12 mouse cellular contexts compared by ENCODE assay signal in genomic region chr2:29856451-29857260, GRCm38 (mm10). TPM values are rescaled to one million over a fixed set of nuclear protein-coding genes. Genes with fewer than 3 reads are reported as not detected.
DNase-seq lines count a peak whose midpoint lies in the region; ATAC-seq lines count a peak whose summit lies in the region.
"Had no signal": no experiment of that assay in that cellular context is flagged by ENCODE, and none has a peak within 500 bp of the region (broad histone marks: within the 10 kb centered on the region; RNA-seq: fewer than 3 reads in every experiment).

No protein-coding gene starts in this region.

- H3K4me3 ChIP-seq in forebrain, embryonic 10.5 days, result peak overlapping the region; percentile 23; the same call in 1 of the 2 replicates
- H3K4me3 ChIP-seq in forebrain, embryonic 15.5 days, result no peak overlapping the region
- no peak overlapping the region for H3K4me3 ChIP-seq in limb, embryonic 15.5 days
- H3K4me3 ChIP-seq: erythroblast, embryonic 14.5 days; limb, embryonic 12.5 days had no signal

- peaks cover 46% of the 10 kb centered on the region for H3K4me1 ChIP-seq in forebrain, embryonic 10.5 days
- H3K4me1 ChIP-seq in forebrain, embryonic 15.5 days, result 0 out of 2 replicates have a peak, but pooled peaks cover 6% of the 10 kb centered on the region
- H3K4me1 ChIP-seq in limb, embryonic 15.5 days, result peaks cover 19% of the 10 kb centered on the region; the same call in 1 of the 2 replicates
- H3K4me1 ChIP-seq: limb, embryonic 12.5 days had no signal

- H3K27ac ChIP-seq in forebrain, embryonic 10.5 days, result peak overlapping the region; percentile 79
- H3K27ac ChIP-seq in forebrain, embryonic 15.5 days (replicated peaks), result no peak overlapping the region
- 0 out of 2 replicates have a peak overlapping the region, but pooled peaks have one; percentile 19 for H3K27ac ChIP-seq in limb, embryonic 15.5 days
- H3K27ac ChIP-seq: limb, embryonic 12.5 days had no signal

- 6% methylated on average over 19 of the region's 19 CpGs for WGBS in forebrain, embryonic 10.5 days
- 6% methylated on average over 19 of the region's 19 CpGs for WGBS in forebrain, embryonic 15.5 days
- WGBS in limb, embryonic 15.5 days, result 12% methylated on average over 19 of the region's 19 CpGs

- DNase-seq in forebrain, embryonic 10.5 days (ENCODE audit: extremely low spot score, low spot score), result peak; percentile 49
- DNase-seq in right cerebral cortex, adult 18-20 months, result peak; percentile 56
- no peak for DNase-seq in right cerebral cortex, postnatal 36 days (ENCODE audit: low spot score in 2 of 2)
- DNase-seq in telencephalon, adult 2 months (ENCODE audit: low read depth, low spot score), result peak; percentile 69
- no peak for DNase-seq in heart, adult 11 months
- DNase-seq in urinary bladder, postnatal 14 days (ENCODE audit: low spot score), result no peak
- DNase-seq: kidney, adult 18-20 months; lung, postnatal 36 days had no signal

- peaks cover 85% of the 10 kb centered on the region for H3K27me3 ChIP-seq in forebrain, embryonic 10.5 days (ENCODE audit: poor library complexity, severe bottlenecking)
- H3K27me3 ChIP-seq in forebrain, embryonic 15.5 days, result no peaks in the 10 kb centered on the region
- peaks cover 5% of the 10 kb centered on the region for H3K27me3 ChIP-seq in limb, embryonic 15.5 days

- no peaks in the 10 kb centered on the region for H3K36me3 ChIP-seq in forebrain, embryonic 10.5 days (replicated peaks)
- H3K36me3 ChIP-seq in forebrain, embryonic 15.5 days, result no peaks in the 10 kb centered on the region
- no peaks in the 10 kb centered on the region for H3K36me3 ChIP-seq in limb, embryonic 15.5 days
- H3K36me3 ChIP-seq: limb, embryonic 12.5 days had no signal

- ATAC-seq in forebrain, embryonic 15.5 days (replicated peaks), result no peak
- ATAC-seq in limb, embryonic 15.5 days (ENCODE audit: insufficient number of reproducible peaks, low FRiP score, low TSS enrichment, low read depth), result no peak

- H3K9me3 ChIP-seq in forebrain, embryonic 10.5 days, result no peaks in the 10 kb centered on the region
- H3K9me3 ChIP-seq in forebrain, embryonic 15.5 days, result no peaks in the 10 kb centered on the region
- no peaks in the 10 kb centered on the region for H3K9me3 ChIP-seq in limb, embryonic 15.5 days
- H3K9me3 ChIP-seq: limb, embryonic 12.5 days had no signal

- H3K9ac ChIP-seq in forebrain, embryonic 15.5 days (replicated peaks), result no peak overlapping the region
- no peak overlapping the region for H3K9ac ChIP-seq in limb, embryonic 15.5 days
- H3K9ac ChIP-seq: limb, embryonic 12.5 days had no signal

- H3K4me2 ChIP-seq in forebrain, embryonic 15.5 days (replicated peaks), result no peak overlapping the region
- no peak overlapping the region for H3K4me2 ChIP-seq in limb, embryonic 15.5 days
- H3K4me2 ChIP-seq: limb, embryonic 12.5 days had no signal

RNA-seq across cellular contexts. Expression of gene Cercam, which starts 12.3 kb away (rescaled TPM):
- 15.0 and 16.3 TPM in 2 replicates for polyA plus RNA-seq in forebrain, embryonic 10.5 days (2016; fragmentation: Nextera tagmentation; extraction: Ambion mirVana)
- 6.8 and 7.2 TPM in 2 replicates for polyA plus RNA-seq in forebrain, embryonic 15.5 days (2015; fragmentation: Nextera tagmentation; extraction: Ambion mirVana)
- 53.1 and 64.1 TPM in 2 replicates for polyA plus RNA-seq in limb, embryonic 15.5 days (2015; fragmentation: Nextera tagmentation; extraction: Ambion mirVana)

RNA-seq across cellular contexts. Expression of gene Odf2, which starts 32.4 kb away (rescaled TPM):
- 124 and 125 TPM in 2 replicates for polyA plus RNA-seq in forebrain, embryonic 10.5 days (2016; fragmentation: Nextera tagmentation; extraction: Ambion mirVana)
- 67.9 and 74.8 TPM in 2 replicates for polyA plus RNA-seq in forebrain, embryonic 15.5 days (2015; fragmentation: Nextera tagmentation; extraction: Ambion mirVana)
- 49.6 and 52.1 TPM in 2 replicates for polyA plus RNA-seq in limb, embryonic 15.5 days (2015; fragmentation: Nextera tagmentation; extraction: Ambion mirVana)

RNA-seq across cellular contexts. Expression of gene Urm1, which starts 36.8 kb away (rescaled TPM):
- polyA plus RNA-seq in forebrain, embryonic 10.5 days (2016; fragmentation: Nextera tagmentation; extraction: Ambion mirVana), result 15.9 and 17.4 TPM in 2 replicates
- polyA plus RNA-seq in forebrain, embryonic 15.5 days (2015; fragmentation: Nextera tagmentation; extraction: Ambion mirVana), result 19.2 and 21.2 TPM in 2 replicates
- polyA plus RNA-seq in limb, embryonic 15.5 days (2015; fragmentation: Nextera tagmentation; extraction: Ambion mirVana), result 24.4 and 27.5 TPM in 2 replicates

RNA-seq across cellular contexts. Expression of gene Slc27a4, which starts 54.2 kb away (rescaled TPM):
- 7.9 and 8.6 TPM in 2 replicates for polyA plus RNA-seq in forebrain, embryonic 10.5 days (2016; fragmentation: Nextera tagmentation; extraction: Ambion mirVana)
- polyA plus RNA-seq in forebrain, embryonic 15.5 days (2015; fragmentation: Nextera tagmentation; extraction: Ambion mirVana), result 30.1 and 31.8 TPM in 2 replicates
- polyA plus RNA-seq in limb, embryonic 15.5 days (2015; fragmentation: Nextera tagmentation; extraction: Ambion mirVana), result 19.1 and 22.2 TPM in 2 replicates

Comparison
In these comparisons a context has a peak if more than half of its experiments do, and no peak if none do; other contexts are left out.
1. DNase-seq: peak in forebrain, embryonic 10.5 days (single experiment), right cerebral cortex, adult 18-20 months (single experiment) and telencephalon, adult 2 months (single experiment); none in right cerebral cortex, postnatal 36 days (0 of 2), heart, adult 11 months (single experiment) and urinary bladder, postnatal 14 days (single experiment).